Mouse (Mus musculus): ENCODE results near the gene Col4a2. TPM values are rescaled to one million over a fixed set of nuclear protein-coding genes. Genes with fewer than 3 reads are reported as not detected.

The Col4a2 gene
- polyA plus RNA-seq, 1 experiment from 2014 or later = 44.5 TPM

GRCm38 (mm10) chr8:11308570-11308998, 4.0 kb upstream of the Col4a2 start:
- no peak overlapping the region for H3K9ac ChIP-seq (ENCODE audit: low read depth, low read length)
- no peaks in the 10 kb centered on the region for H3K36me3 ChIP-seq (ENCODE audit: control insufficient read depth, insufficient read depth)
- H3K4me3 ChIP-seq (ENCODE audit: low read depth, low read length) = no peak overlapping the region
- H3K9me3 ChIP-seq (ENCODE audit: control insufficient read depth) = no peaks in the 10 kb centered on the region
- no peaks in the 10 kb centered on the region; the same call in 1 of the 2 replicates for H3K4me1 ChIP-seq (replicated peaks; ENCODE audit: control insufficient read depth, insufficient read depth, low read length)
- WGBS = 49% methylated on average over 7 of the region's 7 CpGs
- ATAC-seq = no peak
- 0 out of 2 replicates have a peak overlapping the region, but pooled peaks have one; percentile 15 for H3K27ac ChIP-seq (ENCODE audit: low read depth, low read length)
- H3K27me3 ChIP-seq (replicated peaks; ENCODE audit: control insufficient read depth, insufficient read depth, low read length) = peaks cover 21% of the 10 kb centered on the region
- TF ChIP-seq CTCF (IDR thresholded peaks at IDR 0.05; ENCODE audit: low read depth) = no peak
- H3K4me2 ChIP-seq (replicated peaks; ENCODE audit: low read depth) = no peak overlapping the region

GRCm38 (mm10) chr8:11309226-11309625, 3.4 kb upstream of the Col4a2 start:
- H3K4me3 ChIP-seq (ENCODE audit: low read depth, low read length) = no peak overlapping the region
- 27% methylated on average over 5 of the region's 5 CpGs for WGBS
- H3K27me3 ChIP-seq (replicated peaks; ENCODE audit: control insufficient read depth, insufficient read depth, low read length) = peaks cover 26% of the 10 kb centered on the region
- H3K4me1 ChIP-seq (replicated peaks; ENCODE audit: control insufficient read depth, insufficient read depth, low read length) = no peaks in the 10 kb centered on the region; the same call in 1 of the 2 replicates
- no peaks in the 10 kb centered on the region for H3K36me3 ChIP-seq (ENCODE audit: control insufficient read depth, insufficient read depth)
- no peak overlapping the region for H3K27ac ChIP-seq (ENCODE audit: low read depth, low read length)
- no peaks in the 10 kb centered on the region for H3K9me3 ChIP-seq (ENCODE audit: control insufficient read depth)
- no peak for TF ChIP-seq CTCF (IDR thresholded peaks at IDR 0.05; ENCODE audit: low read depth)
- ATAC-seq = no peak
- no peak overlapping the region for H3K9ac ChIP-seq (ENCODE audit: low read depth, low read length)
- H3K4me2 ChIP-seq (replicated peaks; ENCODE audit: low read depth) = peak overlapping the region; percentile 70; the same call in 1 of the 2 replicates

GRCm38 (mm10) chr8:11310049-11310448, 2.6 kb upstream of the Col4a2 start:
- peak overlapping the region; percentile 70 for H3K4me2 ChIP-seq (replicated peaks; ENCODE audit: low read depth)
- H3K4me1 ChIP-seq (replicated peaks; ENCODE audit: control insufficient read depth, insufficient read depth, low read length) = no peaks in the 10 kb centered on the region; the same call in 1 of the 2 replicates
- no peaks in the 10 kb centered on the region for H3K9me3 ChIP-seq (ENCODE audit: control insufficient read depth)
- H3K4me3 ChIP-seq (ENCODE audit: low read depth, low read length) = 0 out of 2 replicates have a peak overlapping the region, but pooled peaks have one; percentile 60
- no peak overlapping the region for H3K27ac ChIP-seq (ENCODE audit: low read depth, low read length)
- no peaks in the 10 kb centered on the region for H3K36me3 ChIP-seq (ENCODE audit: control insufficient read depth, insufficient read depth)
- no peak for ATAC-seq
- H3K27me3 ChIP-seq (replicated peaks; ENCODE audit: control insufficient read depth, insufficient read depth, low read length) = peaks cover 26% of the 10 kb centered on the region
- no peak overlapping the region for H3K9ac ChIP-seq (ENCODE audit: low read depth, low read length)
- WGBS = 46% methylated on average over 2 of the region's 2 CpGs
- no peak for TF ChIP-seq CTCF (IDR thresholded peaks at IDR 0.05; ENCODE audit: low read depth)

- H3K9ac ChIP-seq (ENCODE audit: low read depth, low read length) = peak overlapping the region; percentile 71
- H3K4me2 ChIP-seq (replicated peaks; ENCODE audit: low read depth) = peak overlapping the region; percentile 70
- no peak for ATAC-seq
- TF ChIP-seq CTCF (IDR thresholded peaks at IDR 0.05; ENCODE audit: low read depth) = no peak
- H3K36me3 ChIP-seq (ENCODE audit: control insufficient read depth, insufficient read depth) = no peaks in the 10 kb centered on the region
- 6% methylated on average over 34 of the region's 34 CpGs for WGBS
- peak overlapping the region; percentile 79 for H3K27ac ChIP-seq (ENCODE audit: low read depth, low read length)
- no peaks in the 10 kb centered on the region for H3K9me3 ChIP-seq (ENCODE audit: control insufficient read depth)
- peak overlapping the region; percentile 60 for H3K4me3 ChIP-seq (ENCODE audit: low read depth, low read length)
- no peaks in the 10 kb centered on the region; the same call in 1 of the 2 replicates for H3K4me1 ChIP-seq (replicated peaks; ENCODE audit: control insufficient read depth, insufficient read depth, low read length)
- H3K27me3 ChIP-seq (replicated peaks; ENCODE audit: control insufficient read depth, insufficient read depth, low read length) = peaks cover 26% of the 10 kb centered on the region
Measured at GRCm38 (mm10) chr8:11311681-11312348, 790 bp upstream of the Col4a2 start.

- Histone ChIP-seq H3K9ac (ENCODE audit: low read depth, low read length) (peak overlapping the region; percentile 71), H3K4me3 (ENCODE audit: low read depth, low read length) (peak overlapping the region; percentile 60), H3K36me3 (ENCODE audit: control insufficient read depth, insufficient read depth) (no peaks in the 10 kb centered on the region), H3K4me1 (replicated peaks; ENCODE audit: control insufficient read depth, insufficient read depth, low read length) (no peaks in the 10 kb centered on the region; the same call in 1 of the 2 replicates), H3K4me2 (replicated peaks; ENCODE audit: low read depth) (peak overlapping the region; percentile 70), H3K27me3 (replicated peaks; ENCODE audit: control insufficient read depth, insufficient read depth, low read length) (peaks cover 26% of the 10 kb centered on the region), H3K9me3 (ENCODE audit: control insufficient read depth) (no peaks in the 10 kb centered on the region), H3K27ac (ENCODE audit: low read depth, low read length) (peak overlapping the region; percentile 79; the same call in 1 of the 2 replicates)
- ATAC-seq = no peak
- 9% methylated on average over 45 of the region's 45 CpGs for WGBS
- TF ChIP-seq CTCF (IDR thresholded peaks at IDR 0.05; ENCODE audit: low read depth) = no peak
Measured at GRCm38 (mm10) chr8:11313176-11314111, 839 bp downstream of the Col4a2 start.

GRCm38 (mm10) chr8:11314613-11315012, 2.0 kb downstream of the Col4a2 start:
- H3K27ac ChIP-seq (ENCODE audit: low read depth, low read length) = no peak overlapping the region
- H3K9ac ChIP-seq (ENCODE audit: low read depth, low read length) = no peak overlapping the region
- no peaks in the 10 kb centered on the region for H3K36me3 ChIP-seq (ENCODE audit: control insufficient read depth, insufficient read depth)
- H3K4me3 ChIP-seq (ENCODE audit: low read depth, low read length) = 0 out of 2 replicates have a peak overlapping the region, but pooled peaks have one; percentile 9
- ATAC-seq = no peak
- H3K4me1 ChIP-seq (replicated peaks; ENCODE audit: control insufficient read depth, insufficient read depth, low read length) = no peaks in the 10 kb centered on the region
- H3K4me2 ChIP-seq (replicated peaks; ENCODE audit: low read depth) = peak overlapping the region; percentile 70
- peaks cover 26% of the 10 kb centered on the region for H3K27me3 ChIP-seq (replicated peaks; ENCODE audit: control insufficient read depth, insufficient read depth, low read length)
- H3K9me3 ChIP-seq (ENCODE audit: control insufficient read depth) = no peaks in the 10 kb centered on the region
- no peak for TF ChIP-seq CTCF (IDR thresholded peaks at IDR 0.05; ENCODE audit: low read depth)
- 86% methylated on average over 8 of the region's 8 CpGs for WGBS
